25 mouse cellular contexts compared by ENCODE assay signal in genomic region chr5:99241988-99242740, GRCm38 (mm10).
DNase-seq lines count a peak whose midpoint lies in the region; ATAC-seq and TF ChIP-seq lines count a peak whose summit lies in the region.
"Had no signal": no experiment of that assay in that cellular context is flagged by ENCODE, and none has a peak within 500 bp of the region (broad histone marks: within the 10 kb centered on the region; RNA-seq: fewer than 3 reads in every experiment).

No protein-coding gene starts in this region.

- TF ChIP-seq POLR2A in lung, adult 2 months (IDR thresholded peaks at IDR 0.05; ENCODE audit: borderline replicate concordance, extremely low read depth, low read depth, low read length), result no peak

- peak; percentile 43; the same call in 1 of the 2 replicates for ATAC-seq in intestine, postnatal 0 days
- no peak for ATAC-seq in intestine, embryonic 16.5 days
- ATAC-seq in lung, embryonic 15.5 days (ENCODE audit: borderline replicate concordance, extremely low read depth, low FRiP score, low TSS enrichment), result no peak
- ATAC-seq in lung, embryonic 16.5 days (ENCODE audit: low read depth), result peak; percentile 67
- peak; percentile 14; the same call in 1 of the 2 replicates for ATAC-seq in stomach, postnatal 0 days (ENCODE audit: low FRiP score, low TSS enrichment)
- ATAC-seq in midbrain, embryonic 11.5 days (ENCODE audit: low FRiP score), result no peak
- ATAC-seq: forebrain, postnatal 0 days; liver, embryonic 12.5 days; Patski had no signal

- H3K4me3 ChIP-seq in intestine, postnatal 0 days (ENCODE audit: low read depth, low read length), result no peak overlapping the region
- no peak overlapping the region for H3K4me3 ChIP-seq in intestine, embryonic 16.5 days (ENCODE audit: low read length)
- H3K4me3 ChIP-seq in lung, embryonic 15.5 days, result no peak overlapping the region
- no peak overlapping the region for H3K4me3 ChIP-seq in lung, adult 2 months (replicated peaks; ENCODE audit: extremely low read depth, low read depth, low read length)
- H3K4me3 ChIP-seq in lung, embryonic 16.5 days (ENCODE audit: low read length), result no peak overlapping the region
- H3K4me3 ChIP-seq in stomach, postnatal 0 days (ENCODE audit: low read depth, low read length), result no peak overlapping the region
- no peak overlapping the region for H3K4me3 ChIP-seq in midbrain, embryonic 11.5 days (ENCODE audit: low read depth, low read length)
- H3K4me3 ChIP-seq: heart, embryonic 12.5 days; hindbrain, embryonic 12.5 days; liver, embryonic 12.5 days; midbrain, embryonic 12.5 days; neural tube, embryonic 15.5 days; stomach, embryonic 15.5 days had no signal

- WGBS in intestine, postnatal 0 days, result 65% methylated on average over 11 of the region's 11 CpGs
- 65% methylated on average over 11 of the region's 11 CpGs for WGBS in intestine, embryonic 16.5 days
- WGBS in lung, embryonic 15.5 days, result 51% methylated on average over 11 of the region's 11 CpGs
- WGBS in lung, adult 2 months, result 57% methylated on average over 11 of the region's 11 CpGs
- WGBS in lung, embryonic 16.5 days, result 45% methylated on average over 11 of the region's 11 CpGs
- WGBS in stomach, postnatal 0 days, result 57% methylated on average over 11 of the region's 11 CpGs
- WGBS in midbrain, embryonic 11.5 days, result 69% methylated on average over 11 of the region's 11 CpGs

- no peak overlapping the region for H3K4me2 ChIP-seq in intestine, postnatal 0 days (replicated peaks; ENCODE audit: low read depth)
- no peak overlapping the region for H3K4me2 ChIP-seq in intestine, embryonic 16.5 days (ENCODE audit: low read depth, low read length)
- H3K4me2 ChIP-seq in lung, embryonic 15.5 days, result no peak overlapping the region
- H3K4me2 ChIP-seq in lung, embryonic 16.5 days (ENCODE audit: low read depth, low read length), result no peak overlapping the region
- no peak overlapping the region for H3K4me2 ChIP-seq in stomach, postnatal 0 days (replicated peaks; ENCODE audit: low read depth)
- no peak overlapping the region for H3K4me2 ChIP-seq in midbrain, embryonic 11.5 days
- H3K4me2 ChIP-seq: heart, embryonic 12.5 days; hindbrain, embryonic 12.5 days; liver, embryonic 12.5 days; midbrain, embryonic 12.5 days; neural tube, embryonic 15.5 days; stomach, embryonic 15.5 days had no signal

- peaks cover 22% of the 10 kb centered on the region for H3K36me3 ChIP-seq in intestine, postnatal 0 days (ENCODE audit: control insufficient read depth, insufficient read depth)
- H3K36me3 ChIP-seq in intestine, embryonic 16.5 days (ENCODE audit: control insufficient read depth, insufficient read depth, low read length), result no peaks in the 10 kb centered on the region
- peaks cover 10% of the 10 kb centered on the region; the same call in 1 of the 2 replicates for H3K36me3 ChIP-seq in lung, embryonic 15.5 days
- peaks cover 12% of the 10 kb centered on the region for H3K36me3 ChIP-seq in lung, embryonic 16.5 days (ENCODE audit: control insufficient read depth, insufficient read depth, low read length)
- 0 out of 2 replicates have a peak, but pooled peaks cover 3% of the 10 kb centered on the region for H3K36me3 ChIP-seq in stomach, postnatal 0 days (ENCODE audit: control insufficient read depth, insufficient read depth, low read length)
- H3K36me3 ChIP-seq in midbrain, embryonic 11.5 days (ENCODE audit: control insufficient read depth, insufficient read depth, low read length), result no peaks in the 10 kb centered on the region

- H3K4me1 ChIP-seq in intestine, postnatal 0 days (replicated peaks; ENCODE audit: control insufficient read depth, insufficient read depth, low read length), result no peaks in the 10 kb centered on the region
- H3K4me1 ChIP-seq in intestine, embryonic 16.5 days (ENCODE audit: control insufficient read depth, insufficient read depth, low read length), result no peaks in the 10 kb centered on the region
- H3K4me1 ChIP-seq in lung, embryonic 15.5 days, result peaks cover 10% of the 10 kb centered on the region
- peaks cover 8% of the 10 kb centered on the region; the same call in 1 of the 2 replicates for H3K4me1 ChIP-seq in lung, adult 2 months (ENCODE audit: control insufficient read depth, insufficient read depth, low read length)
- H3K4me1 ChIP-seq in lung, embryonic 16.5 days (replicated peaks; ENCODE audit: control insufficient read depth, insufficient read depth, low read length), result peaks cover 17% of the 10 kb centered on the region
- no peaks in the 10 kb centered on the region; the same call in 1 of the 2 replicates for H3K4me1 ChIP-seq in stomach, postnatal 0 days (replicated peaks; ENCODE audit: control insufficient read depth, insufficient read depth)
- peaks cover 12% of the 10 kb centered on the region; the same call in 1 of the 2 replicates for H3K4me1 ChIP-seq in midbrain, embryonic 11.5 days (ENCODE audit: control insufficient read depth, insufficient read depth, low read length)
- H3K4me1 ChIP-seq: stomach, embryonic 15.5 days had no signal

- H3K9ac ChIP-seq in intestine, postnatal 0 days (ENCODE audit: low read depth, low read length), result no peak overlapping the region
- no peak overlapping the region for H3K9ac ChIP-seq in intestine, embryonic 16.5 days (ENCODE audit: low read depth, low read length)
- no peak overlapping the region for H3K9ac ChIP-seq in lung, embryonic 15.5 days
- H3K9ac ChIP-seq in lung, embryonic 16.5 days (ENCODE audit: low read length), result no peak overlapping the region
- no peak overlapping the region for H3K9ac ChIP-seq in stomach, postnatal 0 days (ENCODE audit: low read length)
- no peak overlapping the region for H3K9ac ChIP-seq in midbrain, embryonic 11.5 days (ENCODE audit: low read length)
- H3K9ac ChIP-seq: forebrain, postnatal 0 days; heart, embryonic 12.5 days; hindbrain, embryonic 12.5 days; liver, embryonic 12.5 days; midbrain, embryonic 12.5 days; neural tube, embryonic 15.5 days; stomach, embryonic 15.5 days had no signal

- no peak overlapping the region for H3K27ac ChIP-seq in intestine, postnatal 0 days (ENCODE audit: low read depth, low read length)
- no peak overlapping the region for H3K27ac ChIP-seq in intestine, embryonic 16.5 days (ENCODE audit: low read length)
- peak overlapping the region; percentile 15; the same call in 1 of the 2 replicates for H3K27ac ChIP-seq in lung, embryonic 15.5 days
- H3K27ac ChIP-seq in lung, embryonic 16.5 days (ENCODE audit: low read length), result peak overlapping the region; percentile 65
- no peak overlapping the region for H3K27ac ChIP-seq in stomach, postnatal 0 days (replicated peaks)
- no peak overlapping the region for H3K27ac ChIP-seq in midbrain, embryonic 11.5 days (ENCODE audit: low read depth, low read length)
- H3K27ac ChIP-seq: hindbrain, embryonic 12.5 days; liver, embryonic 12.5 days; midbrain, embryonic 12.5 days; neural tube, embryonic 15.5 days; stomach, embryonic 15.5 days had no signal

- H3K27me3 ChIP-seq in intestine, postnatal 0 days (replicated peaks; ENCODE audit: control insufficient read depth, insufficient read depth, low read length), result no peaks in the 10 kb centered on the region
- no peaks in the 10 kb centered on the region for H3K27me3 ChIP-seq in intestine, embryonic 16.5 days (replicated peaks; ENCODE audit: control insufficient read depth, insufficient read depth, low read length)
- no peaks in the 10 kb centered on the region for H3K27me3 ChIP-seq in lung, embryonic 15.5 days
- no peaks in the 10 kb centered on the region for H3K27me3 ChIP-seq in lung, embryonic 16.5 days (ENCODE audit: control insufficient read depth, insufficient read depth, low read depth, low read length)
- no peaks in the 10 kb centered on the region for H3K27me3 ChIP-seq in stomach, postnatal 0 days (ENCODE audit: control insufficient read depth, insufficient read depth, low read length)
- no peaks in the 10 kb centered on the region for H3K27me3 ChIP-seq in midbrain, embryonic 11.5 days (ENCODE audit: control insufficient read depth, insufficient read depth, low read length)
- H3K27me3 ChIP-seq: heart, embryonic 12.5 days; hindbrain, embryonic 12.5 days; liver, embryonic 12.5 days; midbrain, embryonic 12.5 days; neural tube, embryonic 15.5 days; Patski; stomach, embryonic 15.5 days had no signal

- TF ChIP-seq CTCF in intestine, postnatal 0 days (IDR thresholded peaks at IDR 0.05; ENCODE audit: low read depth), result no peak
- no peak for TF ChIP-seq CTCF in lung, adult 2 months (IDR thresholded peaks at IDR 0.05; ENCODE audit: insufficient read depth, low read length)
- TF ChIP-seq CTCF in stomach, postnatal 0 days (IDR thresholded peaks at IDR 0.05; ENCODE audit: low read depth), result no peak

- no peak for TF ChIP-seq EP300 in stomach, postnatal 0 days (optimal IDR thresholded peaks at IDR 0.05)

- H3K9me3 ChIP-seq in intestine, postnatal 0 days (ENCODE audit: control insufficient read depth), result no peaks in the 10 kb centered on the region
- H3K9me3 ChIP-seq in intestine, embryonic 16.5 days (ENCODE audit: control insufficient read depth, low read length), result no peaks in the 10 kb centered on the region
- H3K9me3 ChIP-seq in lung, embryonic 15.5 days, result no peaks in the 10 kb centered on the region
- no peaks in the 10 kb centered on the region for H3K9me3 ChIP-seq in lung, embryonic 16.5 days (ENCODE audit: control insufficient read depth, low read length)
- H3K9me3 ChIP-seq in stomach, postnatal 0 days (ENCODE audit: control insufficient read depth, low read length), result no peaks in the 10 kb centered on the region
- no peaks in the 10 kb centered on the region for H3K9me3 ChIP-seq in midbrain, embryonic 11.5 days (ENCODE audit: control insufficient read depth, low read length)
- H3K9me3 ChIP-seq: heart, embryonic 12.5 days; hindbrain, embryonic 12.5 days; liver, embryonic 12.5 days; midbrain, embryonic 12.5 days; neural tube, embryonic 15.5 days; stomach, embryonic 15.5 days had no signal

- no peak for DNase-seq in lung, adult 2 months
- no peak for DNase-seq in stomach, postnatal 0 days (ENCODE audit: low spot score)
- DNase-seq in midbrain, embryonic 11.5 days (ENCODE audit: low spot score, missing footprints), result no peak
- DNase-seq in thymus, postnatal 0 days (ENCODE audit: low spot score), result no peak
- DNase-seq: adrenal gland, adult 8-10 months; cerebellum, adult 11-12 months; cerebellum, postnatal 25 days; forebrain, postnatal 0 days; gastrocnemius, postnatal 14 days; heart, adult 18-20 months; layer of hippocampus, adult 9-11 months; right cerebral cortex, adult 18-20 months; thymus, adult 18-20 months; thymus, postnatal 4 days had no signal

Comparison
In these comparisons a context has a peak if more than half of its experiments do, and no peak if none do; other contexts are left out.
1. ATAC-seq: peak in intestine, postnatal 0 days (single experiment), lung, embryonic 16.5 days (single experiment) and stomach, postnatal 0 days (single experiment); none in intestine, embryonic 16.5 days (single experiment), lung, embryonic 15.5 days (single experiment) and midbrain, embryonic 11.5 days (single experiment).
2. H3K27ac ChIP-seq: peak in lung, embryonic 15.5 days (single experiment) and lung, embryonic 16.5 days (single experiment); none in intestine, postnatal 0 days (single experiment), intestine, embryonic 16.5 days (single experiment), stomach, postnatal 0 days (single experiment) and midbrain, embryonic 11.5 days (single experiment).